Mouse (Mus musculus) layer of hippocampus, postnatal 36 days (tissue): ENCODE measurements at regions not wholly inside any gene's neighbourhood (a gene's known extent, or its start where the extent isn't known, plus 50 kb on each side); places are given as distances from the start of the nearest gene placed in this dataset.

ENCODE experiments used
- DNase-seq, 2 experiments: peaks; one replicate each; pipeline ENCODE4 v3.0.0; 2022

DNA sequence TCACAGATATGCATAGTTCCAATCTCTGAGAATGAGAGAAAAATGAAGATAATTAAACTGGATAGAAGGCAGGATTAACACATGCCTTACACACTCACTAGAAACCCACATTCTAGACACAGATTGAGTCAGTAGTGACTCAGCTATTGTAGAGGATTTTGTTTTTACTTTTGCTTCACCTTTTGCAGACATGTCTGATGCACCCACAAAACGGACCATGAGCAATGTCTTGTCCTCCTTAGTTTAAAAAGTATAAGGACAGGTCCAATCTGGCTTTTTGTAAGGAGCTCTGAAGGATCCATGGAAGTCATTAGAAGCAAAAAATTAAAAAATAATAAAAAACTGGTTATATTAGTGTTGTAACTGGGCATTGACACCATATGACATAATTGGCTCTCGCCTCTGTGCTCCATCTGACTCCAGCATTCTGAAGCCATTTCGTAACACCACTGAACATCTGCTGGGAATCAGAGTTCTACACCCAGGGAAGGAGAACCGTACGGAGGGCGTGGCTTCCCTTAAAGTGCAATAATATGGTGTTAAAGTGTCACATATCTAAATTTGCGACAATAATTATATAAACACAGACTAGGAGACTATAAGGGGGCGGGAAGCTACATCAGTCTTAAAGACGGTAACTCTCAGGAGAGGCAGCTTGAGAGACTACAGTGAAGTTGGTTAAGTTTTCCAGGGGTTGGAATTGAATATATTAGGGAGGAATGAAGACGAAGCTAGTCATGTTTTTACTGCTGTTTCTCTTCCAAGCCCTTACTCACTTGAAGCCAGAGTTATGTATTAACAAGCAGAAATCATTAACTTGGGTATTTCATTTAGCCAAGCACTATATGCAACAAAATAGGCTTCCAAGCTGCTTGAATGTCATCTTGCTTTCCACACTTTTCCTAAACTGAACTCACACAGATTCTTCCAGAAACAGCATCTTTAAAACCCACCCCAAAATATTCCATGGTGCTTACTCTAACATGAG, 558.0 kb downstream of the Ebf1 start:
- DNase-seq = no peak

DNA sequence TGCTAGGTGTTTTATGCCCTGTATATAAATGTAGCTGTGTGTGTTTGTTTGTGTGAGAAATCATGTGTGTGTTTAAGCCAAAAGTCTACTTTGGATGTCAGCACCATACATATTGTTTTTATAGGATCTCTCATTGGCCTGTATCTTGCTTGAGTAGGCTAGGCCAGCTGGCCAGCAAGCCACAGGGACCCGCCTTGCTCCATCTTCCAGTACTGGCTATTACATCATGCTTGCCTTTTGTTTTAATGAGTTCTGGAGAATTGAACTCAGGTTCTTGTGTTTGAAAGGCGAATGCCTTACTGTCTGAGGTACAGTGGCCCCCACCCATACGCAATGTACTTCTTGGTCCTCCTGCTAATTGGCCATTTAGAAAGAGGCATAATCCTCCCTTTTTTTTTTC, 559.9 kb downstream of the Ebf1 start:
- no peak for DNase-seq

DNA sequence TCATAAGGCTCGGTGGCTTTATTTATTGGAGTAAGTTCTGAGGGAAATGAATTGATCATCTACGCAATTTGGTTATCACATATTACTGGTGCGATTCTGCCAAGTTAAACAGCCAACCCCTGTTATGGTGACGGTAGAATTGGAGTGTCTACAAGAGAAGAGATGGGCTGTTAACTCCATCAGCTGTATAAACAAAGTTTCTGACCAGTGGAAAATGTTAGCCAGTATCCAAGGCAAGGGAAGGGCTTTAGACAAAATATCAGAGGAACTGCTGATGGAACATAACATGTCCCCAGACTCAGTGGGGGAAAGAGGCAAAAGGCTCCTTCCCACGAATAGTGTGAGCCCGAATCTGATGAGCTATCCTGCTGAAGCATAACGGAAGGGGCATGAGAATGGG, 560.9 kb downstream of the Ebf1 start:
- no peak for DNase-seq

DNA sequence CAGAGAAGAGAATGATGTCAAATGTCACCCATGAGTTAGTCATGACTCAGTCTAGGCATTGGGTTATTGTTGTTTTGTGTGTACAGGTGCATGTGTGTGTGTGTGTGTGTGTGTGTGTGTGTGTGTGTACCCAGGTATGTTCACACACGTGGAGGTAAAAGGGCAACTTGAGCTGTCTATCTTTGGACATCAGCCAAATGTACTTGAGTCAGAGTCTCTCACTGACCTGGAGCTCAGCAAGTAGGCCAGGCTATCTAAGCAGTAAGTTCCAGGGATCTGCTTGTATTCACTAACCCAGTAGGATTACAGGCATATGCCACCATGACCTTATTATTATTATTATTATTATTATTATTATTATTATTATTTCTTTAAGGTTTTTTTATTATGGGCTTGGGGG, 561.9 kb downstream of the Ebf1 start:
- no peak for DNase-seq

DNA sequence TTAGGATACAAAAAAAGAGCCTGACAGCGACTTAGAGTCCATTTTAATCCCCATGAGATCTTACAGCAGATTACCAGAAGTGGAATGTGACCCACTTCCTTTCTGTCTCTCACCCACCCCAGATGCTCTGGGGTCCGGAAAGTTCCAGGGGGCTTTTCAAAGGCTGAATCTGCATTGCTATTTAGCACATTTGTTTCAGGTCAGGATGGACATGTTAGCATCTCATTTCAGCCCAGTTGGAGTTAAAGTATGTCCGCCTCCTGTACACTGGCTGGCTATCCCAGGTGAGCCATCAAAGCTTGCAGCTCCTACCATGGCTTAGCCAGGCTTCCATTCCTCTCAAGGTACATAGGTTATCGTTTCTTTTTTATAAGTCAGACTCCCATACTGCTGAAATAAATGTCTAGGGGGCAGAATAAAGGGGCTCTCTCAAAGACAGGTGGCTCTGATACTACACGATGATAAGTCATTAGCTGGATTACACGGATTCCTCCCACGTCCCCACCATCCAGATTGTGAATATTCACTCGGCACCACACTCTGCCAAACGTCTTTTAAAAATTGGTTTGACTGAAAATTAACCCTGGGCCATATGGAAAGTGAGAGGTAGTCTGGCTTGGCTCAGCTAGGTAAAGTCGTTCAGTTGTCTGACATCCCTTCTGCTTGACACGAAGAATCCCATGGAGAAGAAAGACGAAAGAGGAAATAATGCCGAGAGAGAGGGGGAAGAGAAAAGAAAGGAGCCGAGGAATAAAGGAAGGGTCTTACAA, 573.7 kb downstream of the Ebf1 start:
- DNase-seq = no peak

GRCm38 (mm10) chr11:45191392-45192189, 574.5 kb downstream of the Ebf1 start:
- DNase-seq = no peak

- DNase-seq = no peak
Observed at GRCm38 (mm10) chr11:45193319-45193718, 576.2 kb downstream of the Ebf1 start.

DNA sequence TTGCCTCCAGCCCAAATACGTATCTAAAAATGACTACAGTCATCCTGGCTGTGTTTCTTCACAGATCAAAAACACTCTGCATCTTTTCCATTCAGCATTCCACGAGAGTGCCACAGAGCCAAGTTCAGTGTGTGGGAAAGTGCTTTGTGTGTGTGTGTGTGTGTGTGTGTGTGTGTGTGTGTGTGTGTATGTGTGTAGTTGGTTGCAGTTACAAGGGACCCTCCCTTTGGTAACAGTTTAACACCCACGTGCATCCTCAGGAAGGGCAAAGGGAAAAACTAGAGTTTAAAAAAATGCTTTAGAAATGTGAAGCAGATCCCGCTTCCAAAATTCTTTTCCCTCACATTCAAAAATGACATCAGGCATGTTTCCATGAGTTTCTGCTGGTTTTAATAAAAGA, 582.4 kb downstream of the Ebf1 start:
- no peak for DNase-seq

- DNase-seq = no peak
Observed at GRCm38 (mm10) chr11:45200714-45201405, 583.7 kb downstream of the Ebf1 start.

DNA sequence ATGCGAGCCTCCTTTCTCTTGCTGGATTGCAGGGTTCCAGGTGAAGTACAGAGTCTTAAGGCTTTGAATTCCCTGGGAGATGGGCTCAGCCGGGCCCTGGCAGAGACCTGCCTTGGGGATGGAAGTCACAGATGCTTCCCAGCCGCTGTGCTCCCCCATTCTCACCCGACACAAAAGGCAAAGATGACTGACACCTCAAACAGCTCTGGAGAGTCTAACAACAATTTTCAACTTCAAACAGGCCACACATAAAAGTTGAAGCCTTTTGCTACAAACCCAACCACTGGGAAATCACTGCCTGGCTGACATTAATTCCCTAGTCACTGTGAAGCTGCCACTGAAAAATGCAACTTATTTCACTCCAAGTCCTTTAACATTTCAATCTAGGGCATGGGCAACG, 586.3 kb downstream of the Ebf1 start:
- DNase-seq = no peak

DNA sequence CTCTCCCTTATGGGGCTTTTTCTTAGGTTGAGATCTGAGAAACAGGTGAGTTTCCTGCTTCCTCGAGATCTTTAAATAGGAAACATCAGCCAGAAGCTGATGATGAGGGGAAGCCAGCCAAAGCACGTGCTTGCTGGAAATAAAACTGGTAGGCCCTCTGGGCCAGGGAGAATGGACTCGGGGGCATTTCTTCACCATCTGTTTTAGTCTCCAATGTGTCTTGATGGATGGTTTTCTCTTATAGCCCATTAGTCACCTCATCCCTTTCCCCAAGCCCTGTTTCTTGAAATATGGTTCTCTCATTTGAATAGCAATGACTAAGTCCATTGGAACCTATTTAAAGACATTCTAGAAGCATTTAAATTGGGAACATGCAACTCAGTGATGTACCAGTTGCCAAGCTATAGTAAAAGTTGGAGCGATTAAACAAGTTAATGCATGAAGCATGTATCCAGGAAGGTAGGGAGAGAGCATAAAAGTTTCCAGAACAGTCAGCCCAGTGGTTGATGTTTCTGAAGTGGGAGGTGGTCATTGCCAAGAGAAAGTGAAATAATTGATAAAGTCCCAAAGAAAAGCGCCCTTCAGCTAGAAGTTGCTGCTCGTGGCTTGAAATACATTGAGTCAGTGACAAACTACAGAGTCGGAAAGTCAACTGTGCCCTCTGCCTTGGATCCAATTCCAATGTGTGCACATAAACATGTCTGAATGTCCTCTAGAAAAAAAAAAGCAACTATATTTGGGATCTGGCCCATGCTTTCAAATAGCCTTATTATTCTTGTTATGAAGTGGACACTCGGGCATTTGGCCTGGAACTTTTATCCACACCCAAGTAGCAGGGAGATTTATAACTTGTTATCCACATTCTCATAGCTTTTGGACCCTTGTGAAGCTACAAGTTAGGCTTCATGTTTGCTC, 589.8 kb downstream of the Ebf1 start:
- no peak for DNase-seq

- DNase-seq = no peak
Observed at GRCm38 (mm10) chr11:45214096-45214495, 597.0 kb downstream of the Ebf1 start.

GRCm38 (mm10) chr11:45216942-45217474, 599.9 kb downstream of the Ebf1 start:
- no peak for DNase-seq

DNA sequence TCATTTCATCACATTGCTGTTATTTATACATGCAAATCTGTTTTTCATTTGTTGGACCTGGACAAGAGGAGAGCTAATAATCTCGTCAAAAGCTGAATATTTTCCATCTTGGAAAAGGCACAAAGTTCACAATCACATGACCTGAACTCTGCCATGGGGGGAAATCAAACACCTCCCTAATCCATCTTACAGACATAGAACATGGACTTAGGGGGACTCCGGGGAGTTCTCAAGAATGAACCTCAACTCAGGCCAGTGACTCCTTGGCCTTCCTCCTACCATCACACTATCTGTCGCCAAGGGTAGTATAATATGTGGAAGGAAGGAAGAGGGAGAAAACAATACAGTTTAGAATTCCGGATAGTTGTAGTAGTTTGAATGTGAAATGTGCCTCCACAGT, 602.1 kb downstream of the Ebf1 start:
- DNase-seq = no peak

GRCm38 (mm10) chr11:45222021-45222420, 604.9 kb downstream of the Ebf1 start:
- DNase-seq = no peak

- no peak for DNase-seq
Observed at GRCm38 (mm10) chr11:45235476-45236412, 616.1 kb upstream of the Clint1 start.

DNA sequence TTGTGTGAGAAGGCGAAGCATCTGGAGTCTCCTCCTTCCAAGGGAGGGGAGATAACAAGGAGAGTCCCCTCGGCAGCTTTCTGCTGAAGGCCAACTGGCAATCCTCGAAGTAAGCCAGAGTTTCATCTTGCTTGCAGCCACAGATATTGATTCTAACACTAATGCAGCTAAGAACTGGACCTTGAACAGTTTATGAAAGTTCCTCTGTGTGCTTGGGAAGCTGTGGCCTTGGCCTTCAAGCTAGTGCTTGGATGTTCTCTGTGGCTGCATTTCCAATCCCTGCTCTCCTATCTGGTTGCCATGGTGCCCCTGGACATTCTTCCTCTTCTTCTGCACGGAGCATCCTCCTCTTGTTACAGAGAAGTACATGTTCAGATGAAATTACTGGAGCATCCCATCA, 614.8 kb upstream of the Clint1 start:
- no peak for DNase-seq

DNA sequence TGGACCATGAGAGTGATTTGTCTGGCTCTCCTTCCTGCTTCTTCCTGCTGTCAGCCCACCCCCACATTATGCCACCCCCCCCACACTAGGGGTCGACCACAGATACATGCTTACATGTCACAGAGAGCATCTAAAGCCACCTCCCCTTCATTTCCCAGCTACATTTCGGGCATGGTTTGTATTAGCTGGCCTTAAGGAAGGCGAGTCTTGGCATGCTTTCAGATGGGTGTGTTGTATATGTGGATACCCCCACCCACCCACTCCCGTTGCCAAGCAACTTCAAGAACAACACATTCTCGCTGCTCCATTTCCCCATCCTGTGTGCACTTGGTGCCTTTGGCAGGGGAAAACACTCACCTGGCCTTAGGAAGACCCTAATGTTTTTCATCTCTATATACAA, 612.8 kb upstream of the Clint1 start:
- no peak for DNase-seq

DNA sequence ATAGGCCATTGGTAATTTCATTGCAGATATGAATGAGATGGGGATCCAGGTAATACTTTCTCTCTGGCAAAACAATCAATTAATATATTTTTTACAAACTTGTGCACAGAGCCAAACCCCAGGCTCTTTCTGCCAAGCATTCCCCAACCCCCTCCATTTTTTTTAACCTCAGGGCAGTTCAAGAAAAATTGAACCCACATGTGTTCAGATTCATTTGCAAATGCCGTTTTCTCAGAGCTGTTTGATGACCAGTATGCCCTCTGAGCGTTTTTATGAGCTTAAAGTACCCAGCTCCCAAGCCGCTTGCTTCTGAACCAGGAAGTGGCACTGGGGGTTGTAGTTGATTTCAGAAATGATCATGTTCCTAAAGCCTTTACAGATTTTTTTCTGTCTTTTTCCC, 611.4 kb upstream of the Clint1 start:
- no peak for DNase-seq

- DNase-seq = no peak
Observed at GRCm38 (mm10) chr11:45241671-45242070, 610.2 kb upstream of the Clint1 start.
